Mouse (Mus musculus): ENCODE results near the gene Rab3a.

DNA sequence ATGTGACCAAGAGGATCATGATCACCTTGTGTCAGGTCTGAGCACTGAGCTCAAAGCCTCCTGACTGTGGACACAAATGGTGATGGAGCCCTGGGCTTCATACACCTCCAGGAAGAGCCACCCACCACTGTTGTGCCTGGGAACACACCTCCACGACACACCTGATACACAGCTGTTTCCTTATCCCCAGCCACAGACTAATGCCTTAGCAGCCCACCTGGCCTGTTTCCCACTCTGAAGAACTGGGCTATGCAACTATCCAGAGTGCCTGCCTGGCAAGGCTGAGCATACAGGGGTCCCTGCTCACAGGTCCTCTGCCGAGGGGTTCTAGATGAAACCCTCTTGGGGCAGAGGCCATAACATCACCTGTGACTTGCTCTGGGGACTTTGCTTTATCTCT, 39.7 kb downstream of the Rab3a start:
- TF ChIP-seq CTCF (IDR thresholded peaks at IDR 0.05; ENCODE audit: control insufficient read depth, insufficient read depth, insufficient read length) (no peak), MAX (IDR thresholded peaks at IDR 0.05) (no peak), CEBPB (IDR thresholded peaks at IDR 0.05; ENCODE audit: low read depth) (no peak), MYOD1 (IDR thresholded peaks at IDR 0.05; ENCODE audit: control insufficient read depth, insufficient read length, low read depth) (no peak), MYOG (IDR thresholded peaks at IDR 0.05; ENCODE audit: control insufficient read depth, extremely low read depth, insufficient read length) (no peak)

Measured in C2C12 (cell line).